Mouse (Mus musculus) olfactory bulb, adult 2 months (tissue): Measurements from ENCODE around the gene Vmn2r97.
"Not testable (repeated sequence)": the region's sequence is repeated elsewhere in the genome, so short reads cannot be mapped to it uniquely, and the experiment has no call there.

Experiments used
- CTCF ChIP-seq: fragments of 200-500 bp; IDR thresholded peaks from 2 replicates; pipeline ENCODE4 v1.5.1; 2012; ENCODE audit warnings: low read depth, mild to moderate bottlenecking, low read length, moderate library complexity; ENCODE audit not compliant: insufficient read depth
- POLR2A ChIP-seq: fragments of 200-500 bp; IDR thresholded peaks from 2 replicates; pipeline ENCODE4 v1.6.1; 2012; ENCODE audit warnings: mild to moderate bottlenecking, low read depth, low read length, moderate library complexity; ENCODE audit not compliant: insufficient read depth

DNA sequence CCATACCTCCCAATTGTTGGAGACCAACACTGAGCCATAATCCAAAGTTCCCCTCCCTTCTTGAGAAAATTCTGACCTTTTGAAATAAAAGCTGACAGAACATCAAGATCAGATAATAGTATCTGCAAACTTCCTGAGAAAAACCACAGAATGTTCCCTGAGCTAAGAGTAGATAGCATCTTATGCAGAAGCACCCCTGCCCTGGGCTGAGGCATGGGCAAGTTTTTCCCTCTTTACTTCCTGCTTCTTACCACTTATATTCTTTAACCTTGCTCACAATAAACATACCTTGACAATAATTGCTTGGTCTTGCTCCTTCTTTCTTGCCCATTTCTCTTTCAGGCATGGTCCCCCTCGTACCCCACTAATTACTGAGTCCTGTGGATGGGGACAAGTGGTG is 43.7 kb downstream of the Vmn2r97 start:
- TF ChIP-seq CTCF, POLR2A: not testable (repeated sequence)
